Mouse (Mus musculus) kidney, embryonic 16.5 days (tissue): Measurements from ENCODE around the gene Lmo7. TPM values are rescaled to one million over a fixed set of nuclear protein-coding genes. Genes with fewer than 3 reads are reported as not detected.

Experiments used
- ATAC-seq: fragments of 200-750 bp; cut with Nextera tagmentation; 2 replicates; pipeline ENCODE4 v1.8.0; 2017; ENCODE audit warnings: moderate TSS enrichment; ENCODE audit not compliant: low FRiP score, low TSS enrichment
- H3K27ac ChIP-seq: fragments of 300-500 bp; sonication (generic); 2 replicates; pipeline ENCODE4 v1.5.1; 2014; ENCODE audit warnings: low read length
- H3K27me3 ChIP-seq: fragments of 300-500 bp; sonication (generic); 2 replicates; pipeline ENCODE4 v1.6.1; 2014; ENCODE audit warnings: low read length, control low read depth, mixed read lengths; ENCODE audit not compliant: insufficient read depth
- H3K36me3 ChIP-seq: fragments of 300-500 bp; sonication (generic); 2 replicates; pipeline ENCODE4 v1.6.1; 2014; ENCODE audit warnings: low read length, control low read depth, mixed read lengths; ENCODE audit not compliant: insufficient read depth
- H3K4me1 ChIP-seq: fragments of 300-500 bp; sonication (generic); 2 replicates; pipeline ENCODE4 v1.6.1; 2014; ENCODE audit warnings: low read length, control low read depth, mixed read lengths; ENCODE audit not compliant: insufficient read depth
- H3K4me2 ChIP-seq: fragments of 300-500 bp; sonication (generic); replicated peaks from 2 replicates; pipeline ENCODE4 v1.6.1; 2014; ENCODE audit warnings: low read depth, low read length
- H3K4me3 ChIP-seq: fragments of 300-500 bp; sonication (generic); 2 replicates; pipeline ENCODE4 v1.5.1; 2014; ENCODE audit warnings: mild to moderate bottlenecking, low read length
- H3K9ac ChIP-seq: fragments of 300-500 bp; sonication (generic); replicated peaks from 2 replicates; pipeline ENCODE4 v1.6.1; 2014; ENCODE audit warnings: low read length
- H3K9me3 ChIP-seq: fragments of 300-500 bp; sonication (generic); 2 replicates; pipeline ENCODE4 v1.6.1; 2016; ENCODE audit warnings: low read length, control low read depth
- WGBS: fragments of 180-500 bp; shearing (Covaris S2); extraction: QIAGEN DNeasy Blood & Tissue Kit; methylation state at CpG from one replicate; pipeline ENCODE4 v1.1.7; 2014; 5-methylcytosine and 5-hydroxymethylcytosine counted together
- polyA plus RNA-seq: library from polyadenylated mRNA; unstranded; fragments of >200 nt; fragmentation: Nextera tagmentation; extraction: Ambion mirVana; gene quantifications from 2 replicates; pipeline ENCODE4 v1.2.1, GENCODE M21; 2015

The Lmo7 gene
- polyA plus RNA-seq, 1 experiment from 2014 or later: 17.4 TPM

GRCm38 (mm10) chr14:101776296-101777128, 46.8 kb downstream of the Lmo7 start:
- no peak overlapping the region for H3K27ac ChIP-seq
- H3K9me3 ChIP-seq: no peaks in the 10 kb centered on the region
- WGBS: 23% methylated on average over 4 of the region's 4 CpGs
- H3K4me3 ChIP-seq: no peak overlapping the region
- no peak overlapping the region for H3K4me2 ChIP-seq
- H3K36me3 ChIP-seq: no peaks in the 10 kb centered on the region
- no peak overlapping the region for H3K9ac ChIP-seq
- H3K4me1 ChIP-seq: no peaks in the 10 kb centered on the region
- H3K27me3 ChIP-seq: no peaks in the 10 kb centered on the region
- ATAC-seq: no peak

- Histone ChIP-seq H3K4me3 (no peak overlapping the region), H3K27me3 (no peaks in the 10 kb centered on the region), H3K36me3 (no peaks in the 10 kb centered on the region), H3K4me1 (no peaks in the 10 kb centered on the region), H3K4me2 (no peak overlapping the region), H3K9me3 (no peaks in the 10 kb centered on the region), H3K9ac (no peak overlapping the region), H3K27ac (no peak overlapping the region)
- no peak for ATAC-seq
- WGBS: 76% methylated on average over 3 of the region's 3 CpGs
Observed at GRCm38 (mm10) chr14:101777129-101777493, 47.4 kb downstream of the Lmo7 start.

GRCm38 (mm10) chr14:101778426-101778825, 48.7 kb downstream of the Lmo7 start:
- Histone ChIP-seq H3K9ac (no peak overlapping the region), H3K4me3 (no peak overlapping the region), H3K36me3 (no peaks in the 10 kb centered on the region), H3K27ac (no peak overlapping the region), H3K4me1 (no peaks in the 10 kb centered on the region), H3K9me3 (no peaks in the 10 kb centered on the region), H3K4me2 (no peak overlapping the region), H3K27me3 (no peaks in the 10 kb centered on the region)
- no peak for ATAC-seq
- 93% methylated on average over 3 of the region's 3 CpGs for WGBS

- H3K36me3 ChIP-seq: no peaks in the 10 kb centered on the region
- 96% methylated on average over 10 of the region's 10 CpGs for WGBS
Observed at GRCm38 (mm10) chr14:101780016-101780415, 50.3 kb downstream of the Lmo7 start.

GRCm38 (mm10) chr14:101781219-101781618, 51.5 kb downstream of the Lmo7 start:
- no peak overlapping the region for H3K4me2 ChIP-seq
- H3K9me3 ChIP-seq: no peaks in the 10 kb centered on the region
- H3K27ac ChIP-seq: no peak overlapping the region
- H3K27me3 ChIP-seq: no peaks in the 10 kb centered on the region
- ATAC-seq: no peak
- H3K9ac ChIP-seq: no peak overlapping the region
- no peaks in the 10 kb centered on the region for H3K4me1 ChIP-seq
- no peaks in the 10 kb centered on the region for H3K36me3 ChIP-seq
- 59% methylated on average over 11 of the region's 11 CpGs for WGBS
- no peak overlapping the region for H3K4me3 ChIP-seq

More at GRCm38 (mm10) chr14:101780016-101780415, 50.3 kb downstream of the Lmo7 start:
- Histone ChIP-seq H3K9ac (no peak overlapping the region), H3K9me3 (no peaks in the 10 kb centered on the region), H3K27me3 (no peaks in the 10 kb centered on the region), H3K4me1 (no peaks in the 10 kb centered on the region), H3K27ac (no peak overlapping the region), H3K4me2 (no peak overlapping the region), H3K4me3 (no peak overlapping the region)
- no peak for ATAC-seq

- Histone ChIP-seq H3K4me3 (no peak overlapping the region), H3K4me1 (no peaks in the 10 kb centered on the region), H3K36me3 (no peaks in the 10 kb centered on the region), H3K9me3 (no peaks in the 10 kb centered on the region), H3K4me2 (no peak overlapping the region), H3K27me3 (no peaks in the 10 kb centered on the region), H3K9ac (no peak overlapping the region), H3K27ac (no peak overlapping the region)
- WGBS: 12% methylated on average over 3 of the region's 3 CpGs
- ATAC-seq: peak; percentile 33; the same call in 1 of the 2 replicates
Observed at GRCm38 (mm10) chr14:101781943-101782510, 52.3 kb downstream of the Lmo7 start.

- H3K4me1 ChIP-seq: no peaks in the 10 kb centered on the region
- H3K4me2 ChIP-seq: no peak overlapping the region
- H3K9me3 ChIP-seq: no peaks in the 10 kb centered on the region
- no peaks in the 10 kb centered on the region for H3K27me3 ChIP-seq
- no peak overlapping the region for H3K9ac ChIP-seq
- H3K36me3 ChIP-seq: no peaks in the 10 kb centered on the region
- 94% methylated on average over 3 of the region's 3 CpGs for WGBS
- H3K27ac ChIP-seq: no peak overlapping the region
- H3K4me3 ChIP-seq: no peak overlapping the region
- no peak for ATAC-seq
Observed at GRCm38 (mm10) chr14:101784315-101784945, 54.7 kb downstream of the Lmo7 start.

GRCm38 (mm10) chr14:101787903-101788302, 58.1 kb downstream of the Lmo7 start:
- H3K4me2 ChIP-seq: no peak overlapping the region
- H3K27ac ChIP-seq: no peak overlapping the region
- H3K4me1 ChIP-seq: no peaks in the 10 kb centered on the region
- H3K9me3 ChIP-seq: no peaks in the 10 kb centered on the region
- H3K27me3 ChIP-seq: no peaks in the 10 kb centered on the region
- no peak overlapping the region for H3K9ac ChIP-seq
- H3K36me3 ChIP-seq: no peaks in the 10 kb centered on the region
- peak; percentile 59 for ATAC-seq
- WGBS: 65% methylated on average over 5 of the region's 5 CpGs
- H3K4me3 ChIP-seq: no peak overlapping the region

GRCm38 (mm10) chr14:101788475-101788874, 58.7 kb downstream of the Lmo7 start:
- no peak overlapping the region for H3K9ac ChIP-seq
- ATAC-seq: no peak
- H3K9me3 ChIP-seq: no peaks in the 10 kb centered on the region
- no peak overlapping the region for H3K4me3 ChIP-seq
- no peaks in the 10 kb centered on the region for H3K4me1 ChIP-seq
- no peak overlapping the region for H3K4me2 ChIP-seq
- 88% methylated on average over 5 of the region's 6 CpGs for WGBS
- H3K36me3 ChIP-seq: no peaks in the 10 kb centered on the region
- no peaks in the 10 kb centered on the region for H3K27me3 ChIP-seq
- H3K27ac ChIP-seq: no peak overlapping the region
